Mouse (Mus musculus): ENCODE measurements at regions not wholly inside any gene's neighbourhood (a gene's known extent, or its start where the extent isn't known, plus 50 kb on each side); places are given as distances from the start of the nearest gene placed in this dataset.

DNA sequence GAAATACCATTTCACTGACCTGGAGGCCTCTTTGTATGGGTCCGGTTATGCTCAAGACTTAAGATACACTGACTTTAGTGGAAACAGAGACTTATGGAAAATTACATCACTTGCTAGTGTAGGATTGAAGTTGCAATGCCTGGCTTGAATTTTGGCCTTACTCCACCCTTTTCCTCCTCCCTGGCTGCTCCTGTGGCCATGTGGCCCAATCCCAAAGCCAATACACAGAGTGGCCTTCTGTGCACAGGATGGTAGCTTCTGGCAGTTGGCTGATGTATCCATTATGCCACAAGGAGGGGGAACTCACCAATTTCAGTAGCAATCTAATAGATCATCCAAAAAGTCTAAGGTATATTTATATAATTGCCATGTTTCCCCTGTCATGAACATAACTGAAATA is 292.4 kb downstream of the Osr1 start:
- Histone ChIP-seq H3K4me3 (replicated peaks; ENCODE audit: low read depth, low read length) (no peak overlapping the region), H3K4me1 (ENCODE audit: control insufficient read depth, insufficient read depth, low read length) (no peaks in the 10 kb centered on the region), H3K9ac (replicated peaks; ENCODE audit: low read length) (no peak overlapping the region), H3K36me3 (ENCODE audit: control insufficient read depth, insufficient read depth, low read length) (no peaks in the 10 kb centered on the region), H3K27me3 (ENCODE audit: control insufficient read depth, insufficient read depth, low read length) (no peaks in the 10 kb centered on the region), H3K4me2 (ENCODE audit: low read length) (no peak overlapping the region), H3K9me3 (ENCODE audit: control insufficient read depth, low read length) (no peaks in the 10 kb centered on the region), H3K27ac (replicated peaks; ENCODE audit: low read depth, low read length) (no peak overlapping the region)
- ATAC-seq (ENCODE audit: low FRiP score, low TSS enrichment) (no peak), DNase-seq (no peak)
- WGBS: 95% methylated on average over 1 of the region's 1 CpGs

DNA sequence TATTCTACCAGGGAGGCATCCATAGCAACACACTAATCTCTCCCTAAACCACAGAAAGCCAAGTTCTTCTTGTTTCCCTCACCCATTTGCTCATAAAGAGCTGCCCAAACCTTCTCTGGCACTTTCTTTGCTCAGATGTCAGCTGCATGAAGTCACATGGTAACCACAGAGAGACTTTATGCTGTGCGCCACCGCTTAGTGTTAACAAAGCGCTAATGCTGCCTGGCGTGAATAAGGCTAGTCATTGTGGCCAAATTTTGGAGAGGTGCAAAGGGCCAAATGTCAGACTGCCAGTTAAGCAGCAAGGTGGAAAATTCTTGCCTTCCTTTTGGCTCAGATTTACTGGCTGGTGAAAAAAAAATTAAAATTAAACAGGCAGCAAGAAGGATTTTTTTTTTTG is 302.3 kb downstream of the Osr1 start:
- Histone ChIP-seq H3K9ac (replicated peaks; ENCODE audit: low read length) (no peak overlapping the region), H3K36me3 (ENCODE audit: control insufficient read depth, insufficient read depth, low read length) (no peaks in the 10 kb centered on the region), H3K4me1 (ENCODE audit: control insufficient read depth, insufficient read depth, low read length) (no peaks in the 10 kb centered on the region), H3K4me2 (ENCODE audit: low read length) (no peak overlapping the region), H3K4me3 (replicated peaks; ENCODE audit: low read depth, low read length) (no peak overlapping the region), H3K27ac (replicated peaks; ENCODE audit: low read depth, low read length) (no peak overlapping the region), H3K27me3 (ENCODE audit: control insufficient read depth, insufficient read depth, low read length) (no peaks in the 10 kb centered on the region), H3K9me3 (ENCODE audit: control insufficient read depth, low read length) (no peaks in the 10 kb centered on the region)
- no peak for DNase-seq
- no peak for ATAC-seq (ENCODE audit: low FRiP score, low TSS enrichment)
- 92% methylated on average over 4 of the region's 4 CpGs for WGBS

DNA sequence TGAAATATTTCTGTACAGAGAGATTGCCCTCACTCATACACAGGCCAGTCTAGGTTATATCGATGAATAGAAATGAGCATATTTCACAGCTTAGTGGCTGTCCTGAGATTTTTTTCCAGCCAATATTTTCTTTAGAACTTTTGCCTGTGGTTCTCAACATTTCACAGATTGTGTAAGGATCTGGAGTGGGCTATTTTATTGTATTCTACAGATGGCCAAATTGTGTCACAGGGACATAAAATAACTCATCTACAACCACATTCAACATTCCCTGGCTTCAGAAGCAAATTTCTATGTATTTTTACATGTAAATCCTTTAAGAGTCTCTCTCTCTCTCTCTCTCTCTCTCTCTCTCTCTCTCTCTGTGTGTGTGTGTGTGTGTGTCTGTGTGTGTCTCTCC is 303.3 kb downstream of the Osr1 start:
- Histone ChIP-seq H3K9ac (replicated peaks; ENCODE audit: low read length) (no peak overlapping the region), H3K27ac (replicated peaks; ENCODE audit: low read depth, low read length) (no peak overlapping the region), H3K27me3 (ENCODE audit: control insufficient read depth, insufficient read depth, low read length) (no peaks in the 10 kb centered on the region), H3K4me2 (ENCODE audit: low read length) (no peak overlapping the region), H3K4me3 (replicated peaks; ENCODE audit: low read depth, low read length) (no peak overlapping the region), H3K36me3 (ENCODE audit: control insufficient read depth, insufficient read depth, low read length) (no peaks in the 10 kb centered on the region), H3K9me3 (ENCODE audit: control insufficient read depth, low read length) (no peaks in the 10 kb centered on the region), H3K4me1 (ENCODE audit: control insufficient read depth, insufficient read depth, low read length) (no peaks in the 10 kb centered on the region)
- no peak for DNase-seq
- ATAC-seq (ENCODE audit: low FRiP score, low TSS enrichment): no peak
- 97% methylated on average over 1 of the region's 1 CpGs for WGBS

DNA sequence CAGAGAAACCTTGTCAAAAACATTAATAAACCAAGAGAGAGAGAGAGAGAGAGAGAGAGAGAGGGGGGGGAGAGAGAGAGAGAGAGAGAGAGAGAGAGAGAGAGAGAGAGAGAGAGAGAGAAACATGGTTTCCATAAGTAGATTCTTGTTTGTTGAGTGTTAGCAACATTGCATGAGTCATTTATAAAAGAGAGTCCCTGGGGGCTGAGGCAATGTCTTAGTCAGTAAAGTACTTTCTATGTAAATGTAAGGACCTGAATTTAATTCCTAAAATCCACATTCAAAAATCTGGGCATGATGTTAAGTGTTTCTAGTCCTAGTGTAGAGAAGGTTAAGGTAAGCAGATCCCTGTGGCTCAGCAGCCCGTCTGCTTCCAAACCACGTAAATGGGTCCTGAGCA is 304.9 kb downstream of the Osr1 start:
- H3K4me1 ChIP-seq (ENCODE audit: control insufficient read depth, insufficient read depth, low read length): no peaks in the 10 kb centered on the region
- H3K9me3 ChIP-seq (ENCODE audit: control insufficient read depth, low read length): no peaks in the 10 kb centered on the region
- H3K4me3 ChIP-seq (replicated peaks; ENCODE audit: low read depth, low read length): no peak overlapping the region
- no peak for ATAC-seq (ENCODE audit: low FRiP score, low TSS enrichment)
- DNase-seq: no peak
- H3K27me3 ChIP-seq (ENCODE audit: control insufficient read depth, insufficient read depth, low read length): no peaks in the 10 kb centered on the region
- H3K36me3 ChIP-seq (ENCODE audit: control insufficient read depth, insufficient read depth, low read length): no peaks in the 10 kb centered on the region
- WGBS: 97% methylated on average over 2 of the region's 2 CpGs
- H3K27ac ChIP-seq (replicated peaks; ENCODE audit: low read depth, low read length): no peak overlapping the region
- no peak overlapping the region for H3K4me2 ChIP-seq (ENCODE audit: low read length)
- no peak overlapping the region for H3K9ac ChIP-seq (replicated peaks; ENCODE audit: low read length)

DNA sequence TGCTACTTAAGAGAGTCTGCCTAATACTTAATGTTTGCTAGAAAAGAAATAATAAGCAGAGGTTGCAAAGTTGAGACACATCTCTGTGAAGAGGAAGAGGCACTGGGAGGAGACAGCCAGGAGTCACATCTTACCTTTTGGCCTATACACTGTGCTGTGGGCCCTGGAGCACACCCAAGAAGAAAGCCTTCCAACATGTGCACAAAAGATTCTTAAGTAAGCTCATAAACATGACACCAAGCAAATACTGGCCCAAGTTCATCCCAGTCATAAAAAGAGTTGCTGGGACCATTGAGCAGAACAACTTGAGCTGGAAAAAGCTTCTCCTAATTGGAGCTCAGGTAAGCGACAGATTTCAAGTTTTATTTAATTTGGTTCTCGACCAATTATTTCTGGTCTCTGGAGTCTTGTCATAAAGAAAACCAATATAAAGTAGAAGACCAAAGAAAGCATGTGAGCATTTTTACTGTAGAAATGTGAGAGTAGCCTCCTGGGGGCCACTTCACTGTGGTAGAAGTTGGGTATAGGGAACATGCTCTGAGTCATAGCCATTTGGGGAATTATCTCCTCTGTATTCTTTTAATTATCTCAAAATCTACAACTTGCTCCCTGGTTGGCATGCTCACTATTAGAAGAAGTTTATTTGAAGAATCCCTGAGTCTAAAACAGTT is 312.2 kb downstream of the Osr1 start:
- Histone ChIP-seq H3K9me3 (ENCODE audit: control insufficient read depth, low read length) (no peaks in the 10 kb centered on the region), H3K36me3 (ENCODE audit: control insufficient read depth, insufficient read depth, low read length) (no peaks in the 10 kb centered on the region), H3K4me1 (ENCODE audit: control insufficient read depth, insufficient read depth, low read length) (no peaks in the 10 kb centered on the region), H3K27me3 (ENCODE audit: control insufficient read depth, insufficient read depth, low read length) (no peaks in the 10 kb centered on the region), H3K4me3 (replicated peaks; ENCODE audit: low read depth, low read length) (no peak overlapping the region), H3K4me2 (ENCODE audit: low read length) (no peak overlapping the region), H3K9ac (replicated peaks; ENCODE audit: low read length) (no peak overlapping the region), H3K27ac (replicated peaks; ENCODE audit: low read depth, low read length) (no peak overlapping the region)
- 89% methylated on average over 2 of the region's 2 CpGs for WGBS
- ATAC-seq (ENCODE audit: low FRiP score, low TSS enrichment) (no peak), DNase-seq (no peak)

DNA sequence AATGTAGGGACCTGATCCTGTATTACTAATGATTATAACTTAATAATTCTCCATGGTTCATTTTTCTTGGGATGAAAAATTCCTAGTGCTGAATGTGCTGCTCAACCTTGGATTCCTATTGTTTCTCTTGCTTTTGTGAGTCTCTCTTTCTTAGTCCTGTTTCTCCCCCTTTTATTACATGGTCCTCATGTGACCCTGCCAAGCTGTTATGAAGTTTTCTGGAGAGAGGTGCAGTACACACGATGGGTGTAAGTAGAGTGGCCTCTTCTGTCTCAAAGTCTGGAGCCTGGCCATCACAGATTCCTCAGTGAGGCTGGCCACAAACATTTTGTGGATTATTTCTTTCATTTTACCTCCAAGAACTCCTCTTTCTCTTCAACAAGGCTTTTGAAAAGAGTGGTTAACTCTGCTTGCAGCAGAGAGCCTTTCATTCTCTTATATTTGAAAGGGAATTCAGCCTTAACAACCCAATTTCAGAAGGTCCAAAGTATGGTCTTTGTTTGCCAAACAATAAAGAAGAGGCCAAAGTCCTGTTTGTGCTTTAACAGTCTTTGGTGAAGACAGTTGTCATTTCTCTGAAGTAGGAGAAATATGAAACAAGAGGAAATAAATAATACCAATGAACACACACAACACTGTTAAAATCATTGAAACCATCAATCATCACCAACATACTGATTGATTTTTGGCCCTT is 313.3 kb downstream of the Osr1 start:
- ATAC-seq (ENCODE audit: low FRiP score, low TSS enrichment) (no peak), DNase-seq (no peak)
- Histone ChIP-seq H3K4me1 (ENCODE audit: control insufficient read depth, insufficient read depth, low read length) (no peaks in the 10 kb centered on the region), H3K9ac (replicated peaks; ENCODE audit: low read length) (no peak overlapping the region), H3K27ac (replicated peaks; ENCODE audit: low read depth, low read length) (no peak overlapping the region), H3K27me3 (ENCODE audit: control insufficient read depth, insufficient read depth, low read length) (no peaks in the 10 kb centered on the region), H3K4me2 (ENCODE audit: low read length) (no peak overlapping the region), H3K36me3 (ENCODE audit: control insufficient read depth, insufficient read depth, low read length) (no peaks in the 10 kb centered on the region), H3K4me3 (replicated peaks; ENCODE audit: low read depth, low read length) (no peak overlapping the region), H3K9me3 (ENCODE audit: control insufficient read depth, low read length) (no peaks in the 10 kb centered on the region)
- WGBS: 70% methylated on average over 1 of the region's 1 CpGs

DNA sequence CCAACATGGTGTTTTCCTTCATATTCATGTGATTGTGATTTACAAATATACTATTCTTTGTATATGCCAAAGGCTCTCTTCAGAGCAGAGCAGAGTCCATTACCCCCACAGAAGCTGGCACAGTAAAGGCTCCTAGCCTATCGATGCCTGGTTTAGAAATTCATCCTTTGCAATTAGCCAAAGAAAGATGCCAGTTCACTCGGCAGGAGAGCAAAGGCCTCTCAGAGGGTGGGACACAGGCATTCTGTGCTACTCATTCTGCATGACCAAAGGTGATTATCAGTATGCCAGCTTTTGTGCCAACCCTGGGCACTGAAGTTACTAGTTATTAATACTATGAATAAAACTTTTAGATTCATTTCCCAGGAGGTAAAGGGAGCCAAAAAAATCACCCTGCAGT is 324.6 kb downstream of the Osr1 start:
- Histone ChIP-seq H3K9me3 (ENCODE audit: control insufficient read depth, low read length) (no peaks in the 10 kb centered on the region), H3K27me3 (ENCODE audit: control insufficient read depth, insufficient read depth, low read length) (no peaks in the 10 kb centered on the region), H3K27ac (replicated peaks; ENCODE audit: low read depth, low read length) (no peak overlapping the region), H3K4me1 (ENCODE audit: control insufficient read depth, insufficient read depth, low read length) (no peaks in the 10 kb centered on the region), H3K4me2 (ENCODE audit: low read length) (no peak overlapping the region), H3K36me3 (ENCODE audit: control insufficient read depth, insufficient read depth, low read length) (no peaks in the 10 kb centered on the region), H3K4me3 (replicated peaks; ENCODE audit: low read depth, low read length) (no peak overlapping the region), H3K9ac (replicated peaks; ENCODE audit: low read length) (no peak overlapping the region)
- ATAC-seq (ENCODE audit: low FRiP score, low TSS enrichment) (no peak), DNase-seq (no peak)
- 82% methylated on average over 2 of the region's 2 CpGs for WGBS

DNA sequence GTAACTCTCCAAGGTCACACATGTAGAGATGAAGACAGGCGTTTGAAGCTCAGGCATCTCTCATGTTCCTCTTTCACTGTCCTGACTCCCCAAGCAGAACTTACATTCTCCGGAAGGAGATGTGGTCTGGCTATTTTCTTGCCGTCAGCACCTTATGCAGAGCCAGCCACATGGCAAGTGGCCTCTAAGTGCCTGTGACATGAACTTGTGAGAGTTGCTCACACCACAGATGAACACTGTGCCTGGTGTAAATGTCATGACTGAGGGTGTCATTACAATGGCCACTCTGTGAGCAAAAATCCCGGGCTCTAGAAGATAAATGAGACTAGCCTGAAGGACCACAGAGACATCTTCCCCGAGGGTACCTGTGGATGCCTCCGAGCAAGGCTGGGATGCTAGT is 328.1 kb downstream of the Osr1 start:
- 89% methylated on average over 6 of the region's 6 CpGs for WGBS
- Histone ChIP-seq H3K27me3 (ENCODE audit: control insufficient read depth, insufficient read depth, low read length) (no peaks in the 10 kb centered on the region), H3K36me3 (ENCODE audit: control insufficient read depth, insufficient read depth, low read length) (no peaks in the 10 kb centered on the region), H3K4me3 (replicated peaks; ENCODE audit: low read depth, low read length) (no peak overlapping the region), H3K9ac (replicated peaks; ENCODE audit: low read length) (no peak overlapping the region), H3K27ac (replicated peaks; ENCODE audit: low read depth, low read length) (no peak overlapping the region), H3K4me2 (ENCODE audit: low read length) (no peak overlapping the region), H3K4me1 (ENCODE audit: control insufficient read depth, insufficient read depth, low read length) (no peaks in the 10 kb centered on the region), H3K9me3 (ENCODE audit: control insufficient read depth, low read length) (no peaks in the 10 kb centered on the region)
- ATAC-seq (ENCODE audit: low FRiP score, low TSS enrichment) (no peak), DNase-seq (no peak)

DNA sequence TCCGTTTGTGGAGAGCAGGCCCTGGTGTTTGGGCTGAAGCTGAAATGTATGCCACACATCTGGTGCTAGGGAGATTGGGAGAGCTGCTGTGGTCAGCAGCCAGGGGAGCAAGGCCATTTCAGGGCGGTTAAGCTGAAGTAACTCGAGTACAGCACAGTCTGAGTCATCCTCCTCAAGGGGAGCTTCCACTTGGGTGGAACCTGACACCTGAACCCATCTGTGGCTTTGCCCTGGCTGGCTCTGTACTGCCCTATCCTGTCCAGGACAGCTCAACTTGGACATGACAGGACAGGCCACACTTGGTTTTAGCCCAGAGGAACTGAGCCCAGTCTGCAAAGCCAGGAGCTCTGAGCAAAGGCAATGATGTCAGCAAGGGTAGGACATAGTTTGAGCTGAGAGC is 328.5 kb downstream of the Osr1 start:
- no peaks in the 10 kb centered on the region for H3K9me3 ChIP-seq (ENCODE audit: control insufficient read depth, low read length)
- no peak for ATAC-seq (ENCODE audit: low FRiP score, low TSS enrichment)
- H3K27me3 ChIP-seq (ENCODE audit: control insufficient read depth, insufficient read depth, low read length): no peaks in the 10 kb centered on the region
- H3K4me3 ChIP-seq (replicated peaks; ENCODE audit: low read depth, low read length): no peak overlapping the region
- no peak overlapping the region for H3K4me2 ChIP-seq (ENCODE audit: low read length)
- WGBS: 64% methylated on average over 3 of the region's 3 CpGs
- no peaks in the 10 kb centered on the region for H3K4me1 ChIP-seq (ENCODE audit: control insufficient read depth, insufficient read depth, low read length)
- no peak for DNase-seq
- H3K36me3 ChIP-seq (ENCODE audit: control insufficient read depth, insufficient read depth, low read length): no peaks in the 10 kb centered on the region
- H3K9ac ChIP-seq (replicated peaks; ENCODE audit: low read length): no peak overlapping the region
- H3K27ac ChIP-seq (replicated peaks; ENCODE audit: low read depth, low read length): no peak overlapping the region

Data from midbrain, embryonic 14.5 days (tissue).